Mouse (Mus musculus): ENCODE results near the gene Map4k4. TPM values are rescaled to one million over a fixed set of nuclear protein-coding genes. Genes with fewer than 3 reads are reported as not detected.

Gene Map4k4
- polyA plus RNA-seq, 1 experiment from 2014 or later = 68.2 TPM

GRCm38 (mm10) chr1:40002129-40002727, 101.5 kb downstream of the Map4k4 start:
- no peak for ATAC-seq (ENCODE audit: low FRiP score)
- no peak for DNase-seq (ENCODE audit: low spot score)
- Histone ChIP-seq H3K4me2 (replicated peaks; ENCODE audit: low read depth, low read length) (no peak overlapping the region), H3K4me3 (ENCODE audit: low read depth, low read length) (no peak overlapping the region), H3K9ac (ENCODE audit: low read depth, low read length) (no peak overlapping the region), H3K4me1 (replicated peaks; ENCODE audit: control insufficient read depth, insufficient read depth, low read length) (no peaks in the 10 kb centered on the region), H3K27me3 (ENCODE audit: control insufficient read depth, insufficient read depth, low read length) (no peaks in the 10 kb centered on the region), H3K9me3 (ENCODE audit: control insufficient read depth, low read length) (no peaks in the 10 kb centered on the region), H3K27ac (ENCODE audit: low read depth, low read length) (no peak overlapping the region), H3K36me3 (ENCODE audit: control insufficient read depth, insufficient read depth, low read length) (peaks cover 26% of the 10 kb centered on the region)
- WGBS = 83% methylated on average over 4 of the region's 4 CpGs

- H3K4me3 ChIP-seq (ENCODE audit: low read depth, low read length) = no peak overlapping the region
- H3K27me3 ChIP-seq (ENCODE audit: control insufficient read depth, insufficient read depth, low read length) = no peaks in the 10 kb centered on the region
- H3K4me2 ChIP-seq (replicated peaks; ENCODE audit: low read depth, low read length) = no peak overlapping the region
- H3K9me3 ChIP-seq (ENCODE audit: control insufficient read depth, low read length) = no peaks in the 10 kb centered on the region
- DNase-seq (ENCODE audit: low spot score) (no peak), ATAC-seq (ENCODE audit: low FRiP score) (peak; percentile 18; the same call in 1 of the 2 replicates)
- H3K27ac ChIP-seq (ENCODE audit: low read depth, low read length) = no peak overlapping the region
- H3K36me3 ChIP-seq (ENCODE audit: control insufficient read depth, insufficient read depth, low read length) = peaks cover 34% of the 10 kb centered on the region
- no peaks in the 10 kb centered on the region for H3K4me1 ChIP-seq (replicated peaks; ENCODE audit: control insufficient read depth, insufficient read depth, low read length)
- no peak overlapping the region for H3K9ac ChIP-seq (ENCODE audit: low read depth, low read length)
- 98% methylated on average over 4 of the region's 4 CpGs for WGBS
Measured at GRCm38 (mm10) chr1:40006043-40006651, 105.4 kb downstream of the Map4k4 start.

GRCm38 (mm10) chr1:40007962-40008471, 107.3 kb downstream of the Map4k4 start:
- peaks cover 31% of the 10 kb centered on the region for H3K36me3 ChIP-seq (ENCODE audit: control insufficient read depth, insufficient read depth, low read length)

GRCm38 (mm10) chr1:40012696-40013095, 112.0 kb downstream of the Map4k4 start:
- no peaks in the 10 kb centered on the region for H3K27me3 ChIP-seq (ENCODE audit: control insufficient read depth, insufficient read depth, low read length)
- H3K27ac ChIP-seq (ENCODE audit: low read depth, low read length) = no peak overlapping the region
- no peak overlapping the region for H3K4me2 ChIP-seq (replicated peaks; ENCODE audit: low read depth, low read length)
- DNase-seq (ENCODE audit: low spot score) = no peak
- WGBS = 93% methylated on average over 8 of the region's 8 CpGs
- H3K36me3 ChIP-seq (ENCODE audit: control insufficient read depth, insufficient read depth, low read length) = peaks cover 34% of the 10 kb centered on the region
- H3K9me3 ChIP-seq (ENCODE audit: control insufficient read depth, low read length) = no peaks in the 10 kb centered on the region
- H3K9ac ChIP-seq (ENCODE audit: low read depth, low read length) = no peak overlapping the region
- ATAC-seq (ENCODE audit: low FRiP score) = no peak
- H3K4me1 ChIP-seq (replicated peaks; ENCODE audit: control insufficient read depth, insufficient read depth, low read length) = no peaks in the 10 kb centered on the region
- H3K4me3 ChIP-seq (ENCODE audit: low read depth, low read length) = no peak overlapping the region

More at GRCm38 (mm10) chr1:40007962-40008471, 107.3 kb downstream of the Map4k4 start:
- Histone ChIP-seq H3K27ac (ENCODE audit: low read depth, low read length) (no peak overlapping the region), H3K9ac (ENCODE audit: low read depth, low read length) (no peak overlapping the region), H3K4me2 (replicated peaks; ENCODE audit: low read depth, low read length) (no peak overlapping the region), H3K4me3 (ENCODE audit: low read depth, low read length) (no peak overlapping the region), H3K4me1 (replicated peaks; ENCODE audit: control insufficient read depth, insufficient read depth, low read length) (no peaks in the 10 kb centered on the region), H3K9me3 (ENCODE audit: control insufficient read depth, low read length) (no peaks in the 10 kb centered on the region), H3K27me3 (ENCODE audit: control insufficient read depth, insufficient read depth, low read length) (no peaks in the 10 kb centered on the region)
- 87% methylated on average over 17 of the region's 17 CpGs for WGBS
- DNase-seq (ENCODE audit: low spot score) (no peak), ATAC-seq (ENCODE audit: low FRiP score) (no peak)

- Histone ChIP-seq H3K9ac (ENCODE audit: low read depth, low read length) (no peak overlapping the region), H3K27ac (ENCODE audit: low read depth, low read length) (no peak overlapping the region), H3K36me3 (ENCODE audit: control insufficient read depth, insufficient read depth, low read length) (peaks cover 28% of the 10 kb centered on the region), H3K9me3 (ENCODE audit: control insufficient read depth, low read length) (no peaks in the 10 kb centered on the region), H3K4me2 (replicated peaks; ENCODE audit: low read depth, low read length) (no peak overlapping the region), H3K4me3 (ENCODE audit: low read depth, low read length) (no peak overlapping the region), H3K27me3 (ENCODE audit: control insufficient read depth, insufficient read depth, low read length) (no peaks in the 10 kb centered on the region), H3K4me1 (replicated peaks; ENCODE audit: control insufficient read depth, insufficient read depth, low read length) (no peaks in the 10 kb centered on the region)
- no peak for DNase-seq (ENCODE audit: low spot score)
- no peak for ATAC-seq (ENCODE audit: low FRiP score)
- WGBS = 86% methylated on average over 7 of the region's 7 CpGs
Measured at GRCm38 (mm10) chr1:40015066-40015678, 114.5 kb downstream of the Map4k4 start.

GRCm38 (mm10) chr1:40021617-40022016, 120.9 kb downstream of the Map4k4 start:
- 97% methylated on average over 4 of the region's 4 CpGs for WGBS
- ATAC-seq (ENCODE audit: low FRiP score) = no peak
- H3K4me2 ChIP-seq (replicated peaks; ENCODE audit: low read depth, low read length) = no peak overlapping the region
- H3K36me3 ChIP-seq (ENCODE audit: control insufficient read depth, insufficient read depth, low read length) = peaks cover 16% of the 10 kb centered on the region
- DNase-seq (ENCODE audit: low spot score) = no peak
- no peaks in the 10 kb centered on the region for H3K27me3 ChIP-seq (ENCODE audit: control insufficient read depth, insufficient read depth, low read length)
- H3K9me3 ChIP-seq (ENCODE audit: control insufficient read depth, low read length) = no peaks in the 10 kb centered on the region
- H3K4me1 ChIP-seq (replicated peaks; ENCODE audit: control insufficient read depth, insufficient read depth, low read length) = no peaks in the 10 kb centered on the region
- no peak overlapping the region for H3K4me3 ChIP-seq (ENCODE audit: low read depth, low read length)
- no peak overlapping the region for H3K27ac ChIP-seq (ENCODE audit: low read depth, low read length)
- H3K9ac ChIP-seq (ENCODE audit: low read depth, low read length) = no peak overlapping the region

GRCm38 (mm10) chr1:40022472-40023135, 121.9 kb downstream of the Map4k4 start:
- H3K9ac ChIP-seq (ENCODE audit: low read depth, low read length) = no peak overlapping the region
- no peak overlapping the region for H3K27ac ChIP-seq (ENCODE audit: low read depth, low read length)
- ATAC-seq (ENCODE audit: low FRiP score) = no peak
- no peak overlapping the region for H3K4me3 ChIP-seq (ENCODE audit: low read depth, low read length)
- no peaks in the 10 kb centered on the region for H3K27me3 ChIP-seq (ENCODE audit: control insufficient read depth, insufficient read depth, low read length)
- no peak overlapping the region for H3K4me2 ChIP-seq (replicated peaks; ENCODE audit: low read depth, low read length)
- WGBS = 96% methylated on average over 9 of the region's 9 CpGs
- no peak for DNase-seq (ENCODE audit: low spot score)
- H3K36me3 ChIP-seq (ENCODE audit: control insufficient read depth, insufficient read depth, low read length) = peaks cover 13% of the 10 kb centered on the region
- no peaks in the 10 kb centered on the region for H3K4me1 ChIP-seq (replicated peaks; ENCODE audit: control insufficient read depth, insufficient read depth, low read length)
- no peaks in the 10 kb centered on the region for H3K9me3 ChIP-seq (ENCODE audit: control insufficient read depth, low read length)

- H3K27ac ChIP-seq (ENCODE audit: low read depth, low read length) = no peak overlapping the region
- no peaks in the 10 kb centered on the region for H3K9me3 ChIP-seq (ENCODE audit: control insufficient read depth, low read length)
- H3K27me3 ChIP-seq (ENCODE audit: control insufficient read depth, insufficient read depth, low read length) = no peaks in the 10 kb centered on the region
- H3K4me3 ChIP-seq (ENCODE audit: low read depth, low read length) = no peak overlapping the region
- no peaks in the 10 kb centered on the region for H3K4me1 ChIP-seq (replicated peaks; ENCODE audit: control insufficient read depth, insufficient read depth, low read length)
- ATAC-seq (ENCODE audit: low FRiP score) = no peak
- H3K4me2 ChIP-seq (replicated peaks; ENCODE audit: low read depth, low read length) = no peak overlapping the region
- no peak for DNase-seq (ENCODE audit: low spot score)
- no peak overlapping the region for H3K9ac ChIP-seq (ENCODE audit: low read depth, low read length)
- WGBS = 94% methylated on average over 15 of the region's 15 CpGs
- H3K36me3 ChIP-seq (ENCODE audit: control insufficient read depth, insufficient read depth, low read length) = peaks cover 13% of the 10 kb centered on the region
Measured at GRCm38 (mm10) chr1:40023206-40023605, 122.5 kb downstream of the Map4k4 start.
